Mouse (Mus musculus) bone marrow, adult 2 months (tissue): ENCODE measurements around the gene Gm49384. TPM values are rescaled to one million over a fixed set of nuclear protein-coding genes. Genes with fewer than 3 reads are reported as not detected.
"Not testable (repeated sequence)": the region's sequence is repeated elsewhere in the genome, so short reads cannot be mapped to it uniquely, and the experiment has no call there.

Source experiments
- H3K27ac ChIP-seq: fragments of 200-500 bp; 2 replicates; pipeline ENCODE4 v1.5.1; 2012; ENCODE audit warnings: low read depth, mild to moderate bottlenecking, control low read depth, inconsistent platforms, low read length; ENCODE audit not compliant: control insufficient read depth, poor library complexity, insufficient read depth
- H3K4me1 ChIP-seq: fragments of 200-500 bp; 2 replicates; pipeline ENCODE4 v1.6.1; 2011; ENCODE audit warnings: low read length; ENCODE audit not compliant: control insufficient read depth, insufficient read depth
- H3K4me3 ChIP-seq: fragments of 200-500 bp; replicated peaks from 2 replicates; pipeline ENCODE3; 2011; ENCODE audit warnings: mild to moderate bottlenecking, low read depth, low read length, control low read depth; ENCODE audit not compliant: control insufficient read depth
- CTCF ChIP-seq: fragments of 200-500 bp; IDR thresholded peaks from 2 replicates; pipeline ENCODE4 v1.5.1; 2011; ENCODE audit warnings: low read length, control low read depth; ENCODE audit not compliant: control insufficient read depth, insufficient read depth
- POLR2A ChIP-seq: fragments of 200-500 bp; IDR thresholded peaks from 2 replicates; pipeline ENCODE4 v1.6.1; 2011; ENCODE audit warnings: low read depth, mild to moderate bottlenecking, control low read depth, low read length, borderline replicate concordance; ENCODE audit not compliant: control insufficient read depth
- WGBS: fragments of 180-500 bp; shearing (Covaris S2); methylation state at CpG from one replicate; pipeline ENCODE4 v1.1.7; 2018; 5-methylcytosine and 5-hydroxymethylcytosine counted together
- polyA plus RNA-seq: library from polyadenylated mRNA; stranded (reverse); fragments of >200 nt; gene quantifications from 2 replicates; pipeline ENCODE4 v1.2.4, GENCODE M21; 2011; ENCODE audit warnings: low replicate concordance; ENCODE audit not compliant: missing spikeins, insufficient read depth, insufficient read length

Gene Gm49384
- polyA plus RNA-seq, 1 experiment: 22.6 TPM

- Histone ChIP-seq H3K4me1 (peaks cover 1% of the 10 kb centered on the region; the same call in 1 of the 2 replicates), H3K27ac (peak within 1 kb of the TSS; percentile 97), H3K4me3 (peak within 1 kb of the TSS; percentile 91)
- TF ChIP-seq POLR2A (peak; percentile 97), CTCF (no peak)
- WGBS: under 1% methylated on average over 84 of the region's 84 CpGs
Measured at GRCm38 (mm10) chr12:69183583-69184308, 20.3 kb downstream of the Gm49384 start, which contains the start of the genes Rpl36al and Mgat2. TSS of gene Rpl36al (minus strand) at chr12:69184083. TSS of gene Mgat2 (plus strand) at chr12:69184157.

GRCm38 (mm10) chr12:69181800-69182199 lies 22.3 kb downstream of the Gm49384 start:
- 86% methylated on average over 4 of the region's 4 CpGs for WGBS
- Histone ChIP-seq H3K27ac (no peak overlapping the region), H3K4me3 (no peak overlapping the region), H3K4me1 (peaks cover 1% of the 10 kb centered on the region; the same call in 1 of the 2 replicates)
- TF ChIP-seq CTCF: no peak
- TF ChIP-seq POLR2A: no peak

DNA sequence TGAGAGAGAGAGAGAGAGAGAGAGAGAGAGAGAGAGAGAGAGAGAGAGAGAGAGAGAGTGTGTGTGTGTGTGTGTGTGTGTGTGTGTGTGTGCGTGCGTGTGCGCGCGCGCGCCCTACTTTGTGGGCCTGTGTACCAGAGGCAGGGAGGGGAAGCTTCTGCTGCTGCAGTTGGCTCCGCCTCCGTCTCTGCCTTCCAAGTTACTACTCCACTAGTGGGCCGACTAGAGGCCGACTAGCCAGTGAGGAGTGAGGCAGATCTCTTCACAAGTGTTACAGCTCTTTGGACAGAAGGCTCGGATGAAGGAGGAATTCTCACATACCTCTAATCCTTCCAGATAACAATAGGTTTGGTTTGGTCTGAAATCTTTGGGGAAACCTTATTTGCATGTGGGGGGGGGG lies 24.7 kb downstream of the Gm49384 start:
- no peak overlapping the region for H3K27ac ChIP-seq
- WGBS: 87% methylated on average over 12 of the region's 12 CpGs
- no peak for TF ChIP-seq CTCF
- no peak for TF ChIP-seq POLR2A
- H3K4me3 ChIP-seq: no peak overlapping the region
- no peaks in the 10 kb centered on the region for H3K4me1 ChIP-seq

- H3K27ac ChIP-seq: no peak overlapping the region
- WGBS: 89% methylated on average over 3 of the region's 3 CpGs
- no peak for TF ChIP-seq POLR2A
- TF ChIP-seq CTCF: no peak
- no peaks in the 10 kb centered on the region for H3K4me1 ChIP-seq
- H3K4me3 ChIP-seq: no peak overlapping the region
Measured at GRCm38 (mm10) chr12:69177526-69177925, 26.5 kb downstream of the Gm49384 start.

GRCm38 (mm10) chr12:69175975-69176374 lies 28.1 kb downstream of the Gm49384 start:
- H3K4me1 ChIP-seq: no peaks in the 10 kb centered on the region; the same call in 1 of the 2 replicates
- TF ChIP-seq CTCF (no peak), POLR2A (no peak)
- WGBS: 84% methylated on average over 3 of the region's 3 CpGs
- H3K27ac ChIP-seq: no peak overlapping the region
- no peak overlapping the region for H3K4me3 ChIP-seq

DNA sequence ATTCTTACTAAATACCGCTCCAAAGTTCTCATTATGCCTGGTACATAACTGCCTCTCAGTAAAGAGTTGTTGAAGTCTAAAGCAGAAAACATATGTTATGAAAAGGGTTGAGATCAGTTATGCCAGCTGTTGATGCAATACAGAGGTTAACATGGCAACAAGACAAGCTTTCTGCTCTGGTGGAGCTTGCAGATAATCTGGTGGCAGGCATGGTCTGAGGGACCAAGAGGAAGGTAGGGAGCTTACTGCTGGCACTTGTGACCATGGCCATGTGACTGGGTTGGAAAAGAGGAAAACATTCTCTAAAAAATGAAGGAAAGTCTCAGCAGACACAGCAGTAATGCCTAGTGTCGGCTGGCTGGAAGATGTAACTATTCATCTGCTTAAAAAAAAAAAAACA lies 32.8 kb downstream of the Gm49384 start:
- no peak overlapping the region for H3K4me3 ChIP-seq
- TF ChIP-seq POLR2A: no peak
- no peak for TF ChIP-seq CTCF
- no peak overlapping the region for H3K27ac ChIP-seq
- H3K4me1 ChIP-seq: no peaks in the 10 kb centered on the region; the same call in 1 of the 2 replicates
- WGBS: 83% methylated on average over 2 of the region's 2 CpGs

DNA sequence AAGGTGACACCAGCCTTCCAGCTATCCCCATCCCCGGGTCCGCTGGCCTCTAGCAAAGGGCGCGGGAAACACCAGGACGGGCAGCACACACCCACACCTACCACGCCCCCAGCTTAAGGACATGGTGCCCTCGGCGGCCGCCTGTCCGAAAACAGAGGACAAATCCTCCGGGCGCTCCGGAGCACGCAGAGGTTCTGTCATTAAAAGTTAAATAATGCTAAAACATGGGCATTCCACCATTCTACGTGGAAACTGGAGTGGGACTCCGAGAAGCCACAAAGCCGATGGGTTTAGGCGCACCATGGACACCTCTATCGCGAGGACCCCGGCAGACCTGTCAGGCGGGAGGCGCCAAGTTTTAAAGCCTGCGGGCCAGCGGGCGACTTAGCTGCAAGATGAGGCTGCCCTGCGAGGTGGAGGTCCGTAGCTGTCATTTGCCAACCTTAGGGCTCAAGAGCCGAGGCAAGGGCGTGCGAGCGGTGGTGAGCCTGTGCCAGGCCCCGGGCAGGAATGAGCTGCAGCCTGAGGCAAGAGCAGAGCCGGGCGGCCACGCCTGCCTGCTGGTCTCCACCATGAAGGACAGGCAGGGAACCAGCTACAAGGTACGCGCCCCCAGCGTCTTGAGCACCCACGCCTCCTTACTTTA lies 35.5 kb downstream of the Gm49384 start, which contains the start of gene Lrr1:
TSS of gene Lrr1 (plus strand) at position 354 of the 646 bp plus-strand sequence.
- WGBS: under 1% methylated on average over 40 of the region's 40 CpGs
- H3K27ac ChIP-seq: peak within 1 kb of the TSS; percentile 69
- H3K4me3 ChIP-seq: peak within 1 kb of the TSS; percentile 98
- no peaks in the 10 kb centered on the region; the same call in 1 of the 2 replicates for H3K4me1 ChIP-seq
- TF ChIP-seq CTCF: 0 out of 2 replicates have a peak, but pooled peaks have one; percentile 0
- peak; percentile 83; the same call in 1 of the 2 replicates for TF ChIP-seq POLR2A

- peak overlapping the region; percentile 98 for H3K4me3 ChIP-seq
- H3K4me1 ChIP-seq: no peaks in the 10 kb centered on the region; the same call in 1 of the 2 replicates
- TF ChIP-seq CTCF (no peak), POLR2A (no peak)
- H3K27ac ChIP-seq: no peak overlapping the region; the same call in 1 of the 2 replicates
- WGBS: 5% methylated on average over 18 of the region's 18 CpGs
Measured at GRCm38 (mm10) chr12:69167656-69168460, 36.2 kb downstream of the Gm49384 start.

- not testable (repeated sequence) for H3K4me3 ChIP-seq, H3K27ac ChIP-seq, H3K4me1 ChIP-seq
- WGBS: 87% methylated on average over 8 of the region's 8 CpGs
Measured at GRCm38 (mm10) chr12:69166861-69167581, 37.0 kb downstream of the Gm49384 start.
